Mouse (Mus musculus) right cerebral cortex, postnatal 10 days (tissue): Measurements from ENCODE around the gene Il11ra1.
"Not testable (repeated sequence)": the region's sequence is repeated elsewhere in the genome, so short reads cannot be mapped to it uniquely, and the experiment has no call there.

Experiments
- DNase-seq, 2 experiments: peaks; one replicate each; pipeline ENCODE4 v3.0.0; 2021; ENCODE audit warnings: low spot score in 2 of 2

Gene Il11ra1

GRCm38 (mm10) chr4:41781748-41782485, 82.1 kb downstream of the Il11ra1 start:
- DNase-seq = peak; percentile 36 to 75

GRCm38 (mm10) chr4:41782711-41783110, 82.9 kb downstream of the Il11ra1 start:
- not testable (repeated sequence) for DNase-seq

GRCm38 (mm10) chr4:41783197-41783596, 83.4 kb downstream of the Il11ra1 start:
- not testable (repeated sequence) for DNase-seq
